Mouse (Mus musculus): ENCODE data around the gene Zfp948. TPM values are rescaled to one million over a fixed set of nuclear protein-coding genes. Genes with fewer than 3 reads are reported as not detected.
"Not testable (repeated sequence)": the region's sequence is repeated elsewhere in the genome, so short reads cannot be mapped to it uniquely, and the experiment has no call there.

Zfp948 gene
- polyA plus RNA-seq, 1 experiment from 2014 or later = 14.7 TPM

DNA sequence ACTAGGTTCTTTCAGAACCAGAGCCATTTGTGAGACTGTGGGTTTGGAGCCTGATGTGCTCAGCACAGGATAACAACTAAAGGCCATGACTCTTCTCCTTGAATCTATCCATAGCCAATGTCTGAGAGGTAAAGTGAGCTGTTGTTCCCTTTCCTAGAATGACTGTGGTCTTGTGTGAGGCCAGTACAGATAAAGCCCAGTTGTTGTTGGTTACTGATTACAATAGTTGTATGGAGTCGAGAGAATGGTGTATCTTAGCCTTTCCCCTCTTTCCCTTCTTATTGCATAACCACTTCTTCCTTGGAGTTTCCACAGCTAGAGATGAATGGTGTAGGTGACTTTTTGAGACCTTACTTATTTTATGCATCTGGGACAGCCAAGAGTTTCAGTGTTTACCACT is 12.3 kb downstream of the Zfp948 start:
- Histone ChIP-seq H3K4me2 (ENCODE audit: low read length) (no peak overlapping the region), H3K27ac (replicated peaks in 1 of 2; ENCODE audit: control insufficient read depth in 1 of 2, insufficient read depth in 1 of 2, low read depth in 2 of 2, low read length in 2 of 2) (no peak overlapping the region), H3K4me1 (ENCODE audit: control insufficient read depth in 2 of 2, insufficient read depth in 2 of 2, low read length in 2 of 2) (no peaks in the 10 kb centered on the region), H3K27me3 (ENCODE audit: control insufficient read depth, insufficient read depth, low read length) (no peaks in the 10 kb centered on the region), H3K36me3 (ENCODE audit: control insufficient read depth, insufficient read depth, low read length) (peaks cover 69% of the 10 kb centered on the region), H3K4me3 (ENCODE audit: control insufficient read depth in 1 of 2, insufficient read depth in 1 of 2, low read depth in 1 of 2, low read length in 2 of 2) (no peak overlapping the region), H3K9me3 (ENCODE audit: control insufficient read depth, low read length) (no peaks in the 10 kb centered on the region), H3K9ac (ENCODE audit: low read length) (no peak overlapping the region)
- 64% methylated on average over 1 of the region's 1 CpGs for WGBS
- ATAC-seq (ENCODE audit: insufficient number of reproducible peaks, insufficient read depth, low FRiP score, low read depth) = no peak

DNA sequence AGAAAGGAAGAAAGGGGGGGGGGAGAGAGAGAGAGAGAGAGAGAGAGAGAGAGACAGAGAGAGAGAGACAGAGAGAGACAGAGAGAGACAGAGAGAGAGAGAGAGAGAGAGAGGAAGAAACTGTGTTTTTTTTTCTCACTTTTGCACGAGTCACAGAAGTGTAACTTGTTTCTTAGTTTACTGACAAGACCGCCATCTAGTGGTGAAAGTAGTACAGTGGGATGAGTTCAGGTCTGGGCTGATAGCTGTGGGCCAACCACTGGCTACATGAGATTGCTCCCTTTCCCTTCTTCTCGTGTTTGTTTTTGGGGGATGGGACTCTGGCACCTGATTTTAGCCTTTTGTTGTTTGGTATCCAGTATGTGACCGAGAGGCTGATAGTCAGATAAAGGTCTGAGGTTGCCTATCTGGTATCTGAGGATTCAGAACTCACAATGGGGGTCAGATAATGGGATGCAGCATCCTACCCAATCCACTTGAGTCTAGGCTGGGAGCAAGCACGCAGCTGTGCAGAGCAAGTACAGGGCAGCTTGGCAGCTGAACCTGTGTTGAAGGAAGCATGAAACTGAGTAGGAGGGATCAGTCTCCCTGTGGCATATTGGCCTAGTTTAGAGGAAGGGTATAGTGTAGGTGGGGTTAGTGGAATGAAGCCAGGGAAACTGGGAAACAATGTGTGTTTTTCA is 12.8 kb downstream of the Zfp948 start:
- 21% methylated on average over 5 of the region's 5 CpGs for WGBS
- Histone ChIP-seq H3K36me3 (ENCODE audit: control insufficient read depth, insufficient read depth, low read length) (peaks cover 69% of the 10 kb centered on the region), H3K4me3 (ENCODE audit: control insufficient read depth in 1 of 2, insufficient read depth in 1 of 2, low read depth in 1 of 2, low read length in 2 of 2) (no peak overlapping the region), H3K4me1 (ENCODE audit: control insufficient read depth in 2 of 2, insufficient read depth in 2 of 2, low read length in 2 of 2) (no peaks in the 10 kb centered on the region), H3K27ac (replicated peaks in 1 of 2; ENCODE audit: control insufficient read depth in 1 of 2, insufficient read depth in 1 of 2, low read depth in 2 of 2, low read length in 2 of 2) (no peak overlapping the region), H3K9ac (ENCODE audit: low read length) (no peak overlapping the region), H3K27me3 (ENCODE audit: control insufficient read depth, insufficient read depth, low read length) (no peaks in the 10 kb centered on the region), H3K9me3 (ENCODE audit: control insufficient read depth, low read length) (no peaks in the 10 kb centered on the region), H3K4me2 (ENCODE audit: low read length) (no peak overlapping the region)
- ATAC-seq (ENCODE audit: insufficient number of reproducible peaks, insufficient read depth, low FRiP score, low read depth) = 0 out of 2 replicates have a peak, but pooled peaks have one; percentile 59

DNA sequence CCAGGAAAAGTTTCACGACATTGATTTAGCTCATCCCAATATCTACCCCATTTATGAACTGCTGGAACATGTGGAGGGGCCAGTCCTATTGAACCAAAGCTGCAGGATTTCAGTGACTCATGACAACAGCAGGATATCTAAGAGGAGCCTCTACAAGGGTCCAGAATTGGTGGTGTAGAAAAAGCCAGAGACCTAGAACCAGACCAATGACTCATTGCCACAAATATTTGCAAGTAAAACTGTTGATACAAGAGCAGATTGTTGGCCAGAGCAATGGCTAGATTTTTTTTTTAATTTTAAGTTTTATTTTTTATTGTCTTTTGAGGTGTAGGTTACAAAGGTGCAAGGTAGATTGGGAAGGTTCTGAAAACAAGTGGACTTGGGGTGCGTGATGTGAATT is 18.7 kb downstream of the Zfp948 start:
- no peak for ATAC-seq (ENCODE audit: insufficient number of reproducible peaks, insufficient read depth, low FRiP score, low read depth)
- H3K4me2 ChIP-seq (ENCODE audit: low read length) = no peak overlapping the region
- H3K36me3 ChIP-seq (ENCODE audit: control insufficient read depth, insufficient read depth, low read length) = peaks cover 74% of the 10 kb centered on the region
- no peak overlapping the region for H3K4me3 ChIP-seq (ENCODE audit: control insufficient read depth in 1 of 2, insufficient read depth in 1 of 2, low read depth in 1 of 2, low read length in 2 of 2)
- H3K27ac ChIP-seq (replicated peaks in 1 of 2; ENCODE audit: control insufficient read depth in 1 of 2, insufficient read depth in 1 of 2, low read depth in 2 of 2, low read length in 2 of 2) = no peak overlapping the region
- 93% methylated on average over 2 of the region's 2 CpGs for WGBS
- H3K9me3 ChIP-seq (ENCODE audit: control insufficient read depth, low read length) = peaks cover 10% of the 10 kb centered on the region; the same call in 1 of the 2 replicates
- no peaks in the 10 kb centered on the region for H3K27me3 ChIP-seq (ENCODE audit: control insufficient read depth, insufficient read depth, low read length)
- no peak overlapping the region for H3K9ac ChIP-seq (ENCODE audit: low read length)
- no peaks in the 10 kb centered on the region for H3K4me1 ChIP-seq (ENCODE audit: control insufficient read depth in 2 of 2, insufficient read depth in 2 of 2, low read length in 2 of 2)

- no peak overlapping the region for H3K27ac ChIP-seq (replicated peaks in 1 of 2; ENCODE audit: control insufficient read depth in 1 of 2, insufficient read depth in 1 of 2, low read depth in 2 of 2, low read length in 2 of 2)
- H3K36me3 ChIP-seq (ENCODE audit: control insufficient read depth, insufficient read depth, low read length) = no peaks in the 10 kb centered on the region
- no peaks in the 10 kb centered on the region for H3K27me3 ChIP-seq (ENCODE audit: control insufficient read depth, insufficient read depth, low read length)
- H3K9ac ChIP-seq (ENCODE audit: low read length) = no peak overlapping the region
- 63% methylated on average over 3 of the region's 3 CpGs for WGBS
- no peaks in the 10 kb centered on the region for H3K4me1 ChIP-seq (ENCODE audit: control insufficient read depth in 2 of 2, insufficient read depth in 2 of 2, low read length in 2 of 2)
- no peaks in the 10 kb centered on the region for H3K9me3 ChIP-seq (ENCODE audit: control insufficient read depth, low read length)
- no peak overlapping the region for H3K4me2 ChIP-seq (ENCODE audit: low read length)
- no peak for ATAC-seq (ENCODE audit: insufficient number of reproducible peaks, insufficient read depth, low FRiP score, low read depth)
- H3K4me3 ChIP-seq (ENCODE audit: control insufficient read depth in 1 of 2, insufficient read depth in 1 of 2, low read depth in 1 of 2, low read length in 2 of 2) = no peak overlapping the region
Observed at GRCm38 (mm10) chr17:21616356-21616755, 49.5 kb downstream of the Zfp948 start.

GRCm38 (mm10) chr17:21617352-21617751 is 50.5 kb downstream of the Zfp948 start:
- peak overlapping the region; percentile 47 for H3K4me2 ChIP-seq (ENCODE audit: low read length)
- ATAC-seq (ENCODE audit: insufficient number of reproducible peaks, insufficient read depth, low FRiP score, low read depth) = no peak
- 9% methylated on average over 9 of the region's 9 CpGs for WGBS

DNA sequence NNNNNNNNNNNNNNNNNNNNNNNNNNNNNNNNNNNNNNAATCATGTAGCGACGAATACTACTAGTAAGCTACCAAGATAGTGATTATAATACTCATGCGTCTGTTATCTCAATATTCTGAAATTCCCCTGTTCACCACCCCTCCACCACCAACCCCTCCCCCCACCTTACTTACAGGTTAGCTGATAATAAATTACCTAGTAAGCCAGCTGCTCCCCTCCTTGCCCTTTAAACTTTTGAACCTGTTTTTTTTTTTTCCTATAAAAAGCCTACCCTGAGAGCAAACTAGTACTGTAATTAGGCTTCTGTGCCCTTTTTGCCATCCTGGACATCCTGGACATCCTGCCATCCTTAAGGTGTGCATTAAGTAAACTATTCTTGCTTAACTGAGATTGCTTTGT is 56.8 kb downstream of the Zfp948 start:
- Histone ChIP-seq H3K9me3 (ENCODE audit: control insufficient read depth, low read length) (no peaks in the 10 kb centered on the region), H3K4me2 (ENCODE audit: low read length) (no peak overlapping the region), H3K4me3 (ENCODE audit: control insufficient read depth in 1 of 2, insufficient read depth in 1 of 2, low read depth in 1 of 2, low read length in 2 of 2) (no peak overlapping the region), H3K4me1 (ENCODE audit: control insufficient read depth in 2 of 2, insufficient read depth in 2 of 2, low read length in 2 of 2) (no peaks in the 10 kb centered on the region), H3K9ac (ENCODE audit: low read length) (no peak overlapping the region), H3K36me3 (ENCODE audit: control insufficient read depth, insufficient read depth, low read length) (no peaks in the 10 kb centered on the region), H3K27ac (replicated peaks in 1 of 2; ENCODE audit: control insufficient read depth in 1 of 2, insufficient read depth in 1 of 2, low read depth in 2 of 2, low read length in 2 of 2) (no peak overlapping the region), H3K27me3 (ENCODE audit: control insufficient read depth, insufficient read depth, low read length) (no peaks in the 10 kb centered on the region)
- ATAC-seq (ENCODE audit: insufficient number of reproducible peaks, insufficient read depth, low FRiP score, low read depth) = no peak
- WGBS = no CpG with 5 or more reads among the region's 3 CpGs

More at GRCm38 (mm10) chr17:21617352-21617751, 50.5 kb downstream of the Zfp948 start:
- H3K36me3 ChIP-seq (ENCODE audit: control insufficient read depth, insufficient read depth, low read length) = no peaks in the 10 kb centered on the region
- no peak overlapping the region for H3K4me3 ChIP-seq (ENCODE audit: control insufficient read depth in 1 of 2, insufficient read depth in 1 of 2, low read depth in 1 of 2, low read length in 2 of 2)
- no peaks in the 10 kb centered on the region for H3K27me3 ChIP-seq (ENCODE audit: control insufficient read depth, insufficient read depth, low read length)
- no peaks in the 10 kb centered on the region for H3K9me3 ChIP-seq (ENCODE audit: control insufficient read depth, low read length)
- H3K27ac ChIP-seq (replicated peaks in 1 of 2; ENCODE audit: control insufficient read depth in 1 of 2, insufficient read depth in 1 of 2, low read depth in 2 of 2, low read length in 2 of 2) = no peak overlapping the region
- no peaks in the 10 kb centered on the region for H3K4me1 ChIP-seq (ENCODE audit: control insufficient read depth in 2 of 2, insufficient read depth in 2 of 2, low read length in 2 of 2)
- H3K9ac ChIP-seq (ENCODE audit: low read length) = no peak overlapping the region

DNA sequence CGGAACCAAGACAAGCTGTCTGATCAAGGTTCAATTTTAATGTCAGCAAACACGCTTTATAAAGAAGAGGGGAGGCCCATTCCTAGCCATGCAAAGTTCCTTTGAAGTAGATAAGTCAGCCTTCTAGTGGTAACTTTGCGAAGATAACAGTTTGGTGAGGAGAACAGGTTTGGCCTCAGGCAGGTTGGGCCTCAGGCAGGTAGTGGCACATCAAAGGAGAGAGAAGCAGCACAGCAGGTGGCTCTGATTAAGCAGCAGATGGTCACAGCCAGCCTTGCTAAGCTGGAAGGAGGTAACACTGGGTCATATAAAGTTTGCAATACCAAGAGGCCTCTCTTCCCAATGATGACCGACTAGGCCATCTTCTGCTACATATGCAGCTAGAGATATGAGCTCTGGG is 69.0 kb downstream of the Zfp948 start:
- H3K36me3 ChIP-seq (ENCODE audit: control insufficient read depth, insufficient read depth, low read length); H3K4me2 ChIP-seq (ENCODE audit: low read length); H3K4me1 ChIP-seq (ENCODE audit: control insufficient read depth in 2 of 2, insufficient read depth in 2 of 2, low read length in 2 of 2); H3K27me3 ChIP-seq (ENCODE audit: control insufficient read depth, insufficient read depth, low read length); H3K4me3 ChIP-seq (ENCODE audit: control insufficient read depth in 1 of 2, insufficient read depth in 1 of 2, low read depth in 1 of 2, low read length in 2 of 2); H3K27ac ChIP-seq (replicated peaks in 1 of 2; ENCODE audit: control insufficient read depth in 1 of 2, insufficient read depth in 1 of 2, low read depth in 2 of 2, low read length in 2 of 2); H3K9ac ChIP-seq (ENCODE audit: low read length); ATAC-seq (ENCODE audit: insufficient number of reproducible peaks, insufficient read depth, low FRiP score, low read depth): not testable (repeated sequence)
- H3K9me3 ChIP-seq (ENCODE audit: control insufficient read depth, low read length) = peaks cover 11% of the 10 kb centered on the region; the same call in 1 of the 2 replicates
- WGBS = 44% methylated on average over 4 of the region's 4 CpGs

Measured in heart, embryonic 14.5 days (tissue).